Mouse (Mus musculus): ENCODE data around the gene Dcakd.

Dcakd gene

GRCm38 (mm10) chr11:103028176-103028891 is at the start of gene Dcakd, which contains the start of gene Nmt1:
Gene Dcakd (minus strand): TSS chr11:103028333.
Gene Nmt1 (plus strand): TSS chr11:103028190.
- peak; percentile 96 for DNase-seq (ENCODE audit: low spot score)

GRCm38 (mm10) chr11:103076581-103076980 is 48.4 kb upstream of the Dcakd start:
- no peak for DNase-seq (ENCODE audit: low spot score)

DNA sequence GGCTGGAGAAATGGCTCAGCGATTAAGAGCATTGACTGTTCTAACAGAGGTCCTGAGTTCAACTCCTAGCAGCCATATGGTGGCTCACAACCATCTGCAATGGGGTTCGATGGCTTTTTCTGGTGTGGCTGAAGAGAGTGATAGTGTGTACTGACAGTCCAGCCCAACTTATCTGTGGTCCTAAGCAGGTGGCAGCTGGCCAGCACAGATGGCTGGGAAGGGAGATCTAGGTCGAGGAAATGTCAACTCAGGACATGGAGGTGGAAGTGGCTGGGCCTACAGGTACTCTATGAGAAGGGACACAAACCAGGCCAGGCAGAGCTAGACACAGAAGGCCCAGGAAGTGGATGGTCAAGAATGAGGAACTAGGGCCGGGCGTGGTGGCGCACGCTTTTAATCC is 47.9 kb upstream of the Dcakd start:
- no peak for DNase-seq (ENCODE audit: low spot score)

DNA sequence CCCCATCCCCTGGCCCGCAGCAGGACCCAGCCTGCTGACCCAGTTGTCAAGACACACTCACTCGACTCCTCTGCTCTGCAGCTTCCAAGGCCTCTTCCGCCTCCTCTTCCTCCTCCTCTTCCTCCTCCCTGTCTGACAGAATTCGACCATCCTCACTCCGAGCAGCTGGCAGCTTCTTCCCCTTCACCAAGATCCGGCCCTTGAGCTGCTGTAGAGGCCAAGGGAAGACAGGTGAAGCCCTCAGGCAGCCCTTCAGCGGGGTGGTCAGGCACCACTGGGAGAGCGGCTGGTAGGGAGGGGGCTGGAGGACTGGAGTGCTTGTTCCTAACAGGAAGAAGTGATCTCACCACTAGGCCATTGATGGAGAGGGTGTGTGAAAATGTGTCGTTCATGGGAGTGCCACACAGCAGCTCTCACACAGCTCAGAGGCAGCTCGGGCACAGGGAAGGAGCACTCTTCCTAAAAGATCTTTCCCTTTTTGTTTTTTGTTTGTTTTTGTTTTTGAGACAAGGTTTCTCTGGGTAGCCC is 46.7 kb upstream of the Dcakd start:
- no peak for DNase-seq (ENCODE audit: low spot score)

- no peak for DNase-seq (ENCODE audit: low spot score)
Measured at GRCm38 (mm10) chr11:103074121-103074650, 46.1 kb upstream of the Dcakd start.

DNA sequence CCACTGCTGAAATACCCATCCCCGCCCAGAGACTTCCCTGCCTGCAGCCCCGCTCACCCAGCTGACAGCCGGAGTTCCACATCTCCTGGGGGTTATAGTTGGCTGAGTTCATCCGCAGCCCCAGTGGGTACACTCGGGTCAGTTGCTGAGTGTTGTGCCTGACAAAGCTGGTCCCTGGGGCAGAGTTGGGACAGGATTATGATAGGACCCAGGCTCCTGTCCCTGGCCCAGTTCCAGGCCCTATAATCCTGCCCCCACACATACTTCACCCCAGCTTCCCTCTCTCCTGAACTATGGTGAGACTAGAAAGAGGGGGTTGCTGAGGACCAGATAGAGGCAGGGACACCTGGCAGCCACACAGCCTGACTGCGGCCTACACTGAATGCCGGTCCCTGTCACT is 45.5 kb upstream of the Dcakd start:
- no peak for DNase-seq (ENCODE audit: low spot score)

DNA sequence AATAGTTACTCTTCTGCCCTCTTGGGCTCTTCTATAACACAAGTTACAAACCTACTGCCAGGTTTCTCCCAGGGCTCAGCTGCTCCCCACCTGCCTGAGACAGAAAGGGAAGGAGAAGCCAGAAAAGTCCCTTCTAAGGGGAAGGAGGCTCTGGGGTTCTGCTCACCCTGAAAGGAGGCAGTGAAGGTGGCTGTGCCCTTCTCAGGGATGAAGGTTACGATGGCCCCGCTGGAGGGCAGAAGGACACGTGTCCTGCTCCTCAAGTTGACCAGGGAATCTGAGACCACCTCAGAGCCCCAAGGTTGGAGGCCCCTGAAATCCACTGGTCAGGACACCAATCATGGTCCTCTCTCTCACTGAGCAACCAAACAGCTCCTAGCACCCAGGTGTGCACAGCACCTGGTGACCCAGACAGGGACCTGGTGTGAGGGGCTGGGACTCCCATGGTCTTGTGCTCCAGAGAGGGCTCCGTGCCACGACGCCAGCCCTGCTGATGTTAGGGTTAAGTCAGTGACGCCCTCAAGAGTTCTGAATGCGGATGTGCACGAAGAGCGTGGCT is 42.3 kb upstream of the Dcakd start:
- DNase-seq (ENCODE audit: low spot score), result no peak

DNA sequence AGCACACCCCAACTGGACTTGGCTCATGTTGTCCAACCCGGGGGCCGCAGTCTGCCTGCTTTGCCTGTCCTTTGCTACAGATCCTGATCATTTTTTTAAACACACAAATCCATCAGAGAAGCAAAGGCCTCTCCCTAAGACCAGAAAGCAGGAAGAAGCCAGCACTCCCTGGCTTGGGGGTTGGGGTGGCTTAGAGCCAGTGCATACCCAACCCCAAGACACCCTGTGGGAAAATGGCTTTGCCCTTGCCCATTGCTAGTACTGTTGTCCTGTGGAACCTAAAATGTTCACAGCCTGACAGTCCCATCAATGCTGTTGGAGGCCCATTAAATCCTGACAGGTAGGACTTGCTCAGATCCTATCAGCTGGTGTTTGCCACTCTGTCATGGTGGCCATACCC is 41.6 kb upstream of the Dcakd start:
- no peak for DNase-seq (ENCODE audit: low spot score)

GRCm38 (mm10) chr11:103068884-103069283 is 40.8 kb upstream of the Dcakd start:
- DNase-seq (ENCODE audit: low spot score), result no peak

DNA sequence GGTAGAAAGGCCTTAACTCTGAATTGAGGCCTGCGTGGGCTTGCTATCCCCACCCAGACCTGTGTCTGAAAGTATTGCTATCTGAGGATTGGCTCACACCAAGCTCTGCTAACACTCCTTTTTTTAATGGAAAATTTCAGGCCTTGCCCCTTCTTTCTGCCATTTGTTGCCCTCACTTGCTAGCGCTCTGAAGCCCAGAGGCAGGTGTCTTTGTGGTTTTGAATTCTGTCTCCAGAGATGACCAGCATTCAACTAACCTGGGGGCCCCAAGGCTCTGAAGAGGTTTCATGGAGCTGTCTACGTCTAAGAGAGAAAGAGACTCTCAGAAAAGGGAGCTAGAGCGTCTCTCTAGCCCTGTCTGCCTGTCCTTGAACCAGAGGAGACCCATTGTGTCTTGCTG is 40.1 kb upstream of the Dcakd start:
- no peak for DNase-seq (ENCODE audit: low spot score)

DNA sequence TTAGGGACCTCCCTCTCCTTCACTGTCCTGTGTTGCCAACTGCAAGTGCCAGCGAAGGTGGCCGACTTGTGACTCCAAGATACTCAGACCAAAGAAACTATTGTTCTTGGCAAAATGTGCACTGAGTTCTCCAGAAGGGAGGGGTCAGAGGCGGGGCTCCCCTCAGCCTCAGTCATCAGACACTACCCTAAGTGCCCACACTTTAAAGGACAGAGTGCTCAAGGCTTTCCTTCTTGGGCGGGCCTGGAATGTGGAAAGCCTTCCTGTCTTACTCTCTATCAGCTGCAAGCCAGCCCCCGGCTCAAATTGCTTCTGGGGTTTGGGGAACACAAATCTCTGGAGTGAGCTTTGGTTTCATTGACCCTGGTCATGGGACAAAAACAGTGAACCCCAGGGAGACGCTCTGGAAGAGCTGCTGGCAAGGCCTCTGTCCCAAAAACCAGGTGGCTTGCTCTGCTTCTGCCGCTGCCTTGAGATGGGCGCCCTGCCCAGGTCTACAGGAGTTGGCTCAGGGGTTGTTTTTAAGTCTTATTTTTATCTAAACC is 39.4 kb upstream of the Dcakd start:
- DNase-seq (ENCODE audit: low spot score), result peak; percentile 50

- no peak for DNase-seq (ENCODE audit: low spot score)
Measured at GRCm38 (mm10) chr11:103067051-103067361, 38.9 kb upstream of the Dcakd start.

- DNase-seq (ENCODE audit: low spot score), result no peak
Measured at GRCm38 (mm10) chr11:103066191-103067050, 38.3 kb upstream of the Dcakd start.

DNA sequence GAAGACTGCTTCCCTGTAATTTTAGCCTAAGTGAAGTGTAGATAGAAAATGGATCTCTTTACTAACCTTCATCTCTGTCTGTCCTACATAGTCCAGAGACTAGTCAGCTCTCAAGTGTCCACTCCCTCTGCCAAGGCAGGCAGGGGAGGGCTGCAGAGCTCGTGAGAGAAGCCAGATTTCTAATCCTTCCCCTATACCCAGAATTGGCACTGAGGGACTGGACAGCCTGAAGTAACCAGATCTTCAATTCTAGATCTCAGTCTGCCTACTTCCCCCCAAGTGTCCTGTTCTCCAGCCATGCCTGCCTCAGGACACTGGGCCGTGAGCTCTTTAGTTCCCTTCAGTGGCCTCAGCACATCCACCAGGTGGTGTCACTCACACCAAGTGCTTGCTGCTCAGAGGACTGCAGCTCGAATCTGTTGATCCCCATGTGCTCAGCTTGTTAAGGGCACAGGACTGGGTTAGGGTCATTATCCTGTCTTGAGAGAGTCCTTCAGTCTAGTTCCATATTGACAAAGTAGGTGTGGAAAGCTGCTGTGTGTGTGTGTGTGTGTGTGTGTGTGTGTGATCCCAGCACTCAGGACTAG is 30.5 kb upstream of the Dcakd start:
- no peak for DNase-seq (ENCODE audit: low spot score)

DNA sequence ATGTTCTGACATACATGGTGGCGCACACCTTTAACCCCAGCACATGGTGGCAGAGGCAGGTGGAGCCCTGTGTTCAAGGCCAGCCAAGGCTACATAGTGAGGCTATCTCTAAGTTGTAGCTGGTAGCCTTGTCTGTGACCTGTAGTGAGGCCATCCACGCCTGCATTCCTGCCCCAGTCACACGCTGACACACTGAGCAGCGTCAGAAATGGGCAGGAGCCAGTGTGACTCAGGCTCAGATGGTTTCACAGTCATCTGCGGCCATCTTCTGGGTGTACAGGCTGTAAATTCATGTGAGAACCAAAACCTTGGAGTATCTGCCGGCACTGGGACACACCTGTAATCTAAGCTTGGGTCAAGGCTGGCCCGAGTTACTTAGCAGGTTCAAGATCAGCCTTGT is 28.5 kb upstream of the Dcakd start:
- no peak for DNase-seq (ENCODE audit: low spot score)

DNA sequence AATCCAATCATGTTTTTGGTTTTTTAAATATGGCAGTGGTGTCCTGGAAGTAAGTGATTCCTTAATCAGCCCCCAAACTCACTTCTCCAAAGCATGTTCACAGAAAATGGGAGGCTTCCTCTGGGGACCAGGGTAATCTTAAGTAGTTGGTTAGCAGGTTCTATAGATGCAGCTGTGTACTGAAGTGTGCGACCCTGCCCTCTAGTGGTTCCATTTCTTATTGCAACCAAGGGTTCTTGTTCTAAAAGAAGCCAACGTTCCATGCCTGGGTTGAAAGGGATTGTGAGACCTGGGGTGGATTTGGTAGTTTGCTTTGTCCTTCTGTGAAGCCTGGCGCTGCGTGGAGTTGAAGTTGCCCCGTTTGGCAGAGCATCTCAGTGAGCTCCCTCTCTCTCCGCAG is 26.7 kb upstream of the Dcakd start:
- DNase-seq (ENCODE audit: low spot score), result no peak

GRCm38 (mm10) chr11:103053191-103054076 is 25.3 kb upstream of the Dcakd start:
- no peak for DNase-seq (ENCODE audit: low spot score)

- DNase-seq (ENCODE audit: low spot score), result no peak
Measured at GRCm38 (mm10) chr11:103052078-103052477, 23.9 kb upstream of the Dcakd start.

DNA sequence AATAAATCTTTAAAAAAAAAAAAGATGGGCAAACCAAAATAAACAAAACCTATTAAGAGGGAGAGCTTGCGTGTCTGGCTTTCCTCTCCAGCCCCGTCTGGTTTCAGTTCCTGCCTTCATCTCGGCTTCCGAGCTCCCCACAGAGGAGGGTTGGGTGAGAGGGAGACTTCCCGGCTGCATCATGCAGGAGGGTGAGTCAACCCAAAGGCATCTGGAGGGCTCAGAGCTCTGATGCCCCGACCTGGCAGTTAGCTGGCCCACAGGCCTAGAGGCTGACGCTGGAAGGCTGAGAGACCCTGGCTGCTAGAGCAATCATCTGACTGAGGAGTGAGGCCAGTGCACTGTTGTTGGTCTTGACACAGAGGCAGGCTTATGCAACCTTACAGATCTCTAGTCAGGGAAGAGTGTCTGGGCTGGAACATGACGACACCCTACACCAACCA is 23.1 kb upstream of the Dcakd start:
- no peak for DNase-seq (ENCODE audit: low spot score)

GRCm38 (mm10) chr11:103050153-103050552 is 22.0 kb upstream of the Dcakd start:
- DNase-seq (ENCODE audit: low spot score), result no peak

- no peak for DNase-seq (ENCODE audit: low spot score)
Measured at GRCm38 (mm10) chr11:103049611-103050010, 21.5 kb upstream of the Dcakd start.
